Mouse (Mus musculus) thymus, adult 2 months (tissue): ENCODE data around the gene Olfr639. TPM values are rescaled to one million over a fixed set of nuclear protein-coding genes. Genes with fewer than 3 reads are reported as not detected.

Experiments used
- polyA plus RNA-seq: library from polyadenylated mRNA; depleted of rRNA; stranded (reverse); fragments of >200 nt; gene quantifications from 2 replicates; pipeline ENCODE4 v1.2.3, GENCODE M21; 2012; rRNA removed

Gene Olfr639
- polyA plus RNA-seq, 1 experiment, result not detected

Other genes starting within 250 kb of the Olfr639 start
- gene Olfr69, start 245.7 kb downstream of the Olfr639 start, polyA plus RNA-seq, result not detected in 2 replicates
- gene Olfr68, start 237.6 kb downstream of the Olfr639 start, polyA plus RNA-seq, result not detected in 2 replicates
- gene Olfr67, start 225.5 kb downstream of the Olfr639 start, polyA plus RNA-seq, result not detected in 2 replicates
- gene Hbb-bt, start 203.3 kb downstream of the Olfr639 start, polyA plus RNA-seq, result 168 and 261 TPM in 2 replicates
- 1,784 and 2,649 TPM in 2 replicates for gene Hbb-bs, start 189.2 kb downstream of the Olfr639 start, polyA plus RNA-seq
- gene Hbb-bh2, start 176.8 kb downstream of the Olfr639 start, polyA plus RNA-seq, result not detected in 2 replicates
- gene Hbb-bh1, start 174.1 kb downstream of the Olfr639 start, polyA plus RNA-seq, result 0.66 and 0.77 TPM in 2 replicates
- gene Hbb-y, start 164.1 kb downstream of the Olfr639 start, polyA plus RNA-seq, result 1.1 and 1.4 TPM in 2 replicates
- gene Olfr66, start 131.1 kb downstream of the Olfr639 start, polyA plus RNA-seq, result not detected in 2 replicates
- not detected in 2 replicates for gene Olfr64, start 122.8 kb downstream of the Olfr639 start, polyA plus RNA-seq
- gene Olfr65, start 113.8 kb downstream of the Olfr639 start, polyA plus RNA-seq, result not detected in 2 replicates
- not detected in 2 replicates for gene Olfr631, start 88.5 kb downstream of the Olfr639 start, polyA plus RNA-seq
- gene Olfr632, start 83.0 kb downstream of the Olfr639 start, polyA plus RNA-seq, result 0.07 TPM in 1 of 2 replicates, not detected in the other
- gene Olfr633, start 72.9 kb downstream of the Olfr639 start, polyA plus RNA-seq, result not detected in 2 replicates
- not detected in 2 replicates for gene Olfr635, start 46.2 kb downstream of the Olfr639 start, polyA plus RNA-seq
- not detected in 2 replicates for gene Olfr638, start 18.6 kb downstream of the Olfr639 start, polyA plus RNA-seq
- gene Olfr640, start 8.3 kb upstream of the Olfr639 start, polyA plus RNA-seq, result not detected in 2 replicates
- gene Olfr641, start 18.1 kb upstream of the Olfr639 start, polyA plus RNA-seq, result not detected in 2 replicates
- gene Olfr642, start 35.4 kb upstream of the Olfr639 start, polyA plus RNA-seq, result not detected in 2 replicates
- not detected in 2 replicates for gene 4930516K23Rik, start 44.1 kb upstream of the Olfr639 start, polyA plus RNA-seq
- gene Olfr644, start 54.6 kb upstream of the Olfr639 start, polyA plus RNA-seq, result not detected in 2 replicates
- gene Olfr645, start 68.2 kb upstream of the Olfr639 start, polyA plus RNA-seq, result not detected in 2 replicates
- gene Olfr646, start 87.6 kb upstream of the Olfr639 start, polyA plus RNA-seq, result 0.04 TPM in 1 of 2 replicates, not detected in the other
- not detected in 2 replicates for gene Ubqln5, start 112.5 kb upstream of the Olfr639 start, polyA plus RNA-seq
- not detected in 2 replicates for gene Olfr643, start 120.1 kb upstream of the Olfr639 start, polyA plus RNA-seq
- gene Ubqln3, start 126.0 kb upstream of the Olfr639 start, polyA plus RNA-seq, result 0.11 TPM in 1 of 2 replicates, not detected in the other
- 0.09 TPM in 1 of 2 replicates, not detected in the other for gene Ubqlnl, start 133.3 kb upstream of the Olfr639 start, polyA plus RNA-seq
- 0.09 TPM in 2 replicates for gene Olfm5, start 147.5 kb upstream of the Olfr639 start, polyA plus RNA-seq
- not detected in 2 replicates for gene Olfr648, start 166.1 kb upstream of the Olfr639 start, polyA plus RNA-seq
- not detected in 2 replicates for gene Olfr649, start 178.7 kb upstream of the Olfr639 start, polyA plus RNA-seq
- 0.52 and 0.98 TPM in 2 replicates for gene Trim6, start 201.5 kb upstream of the Olfr639 start, polyA plus RNA-seq
- 11.3 and 17.7 TPM in 2 replicates for gene Trim34a, start 227.2 kb upstream of the Olfr639 start, polyA plus RNA-seq